In genomic region chr7:125421911-125422310, GRCm38 (mm10) we compare ENCODE assay signal across 20 mouse cellular contexts. TPM values are rescaled to one million over a fixed set of nuclear protein-coding genes. Genes with fewer than 3 reads are reported as not detected.
DNase-seq lines count a peak whose midpoint lies in the region; ATAC-seq and TF ChIP-seq lines count a peak whose summit lies in the region.
"Had no signal": no experiment of that assay in that cellular context is flagged by ENCODE, and none has a peak within 500 bp of the region (broad histone marks: within the 10 kb centered on the region; RNA-seq: fewer than 3 reads in every experiment).

No protein-coding gene starts in this region.

- H3K27me3 ChIP-seq in midbrain, postnatal 0 days (ENCODE audit: insufficient read depth, low read length) = no peaks in the 10 kb centered on the region
- no peaks in the 10 kb centered on the region for H3K27me3 ChIP-seq in midbrain, embryonic 16.5 days (ENCODE audit: control insufficient read depth, insufficient read depth, low read depth, low read length)
- H3K27me3 ChIP-seq: embryonic facial prominence, embryonic 13.5 days; embryonic facial prominence, embryonic 15.5 days; forebrain, embryonic 12.5 days had no signal

- H3K36me3 ChIP-seq in midbrain, postnatal 0 days (ENCODE audit: insufficient read depth, low read length) = no peaks in the 10 kb centered on the region
- no peaks in the 10 kb centered on the region for H3K36me3 ChIP-seq in midbrain, embryonic 16.5 days (ENCODE audit: control insufficient read depth, insufficient read depth, low read length)
- H3K36me3 ChIP-seq: embryonic facial prominence, embryonic 13.5 days; embryonic facial prominence, embryonic 15.5 days; forebrain, embryonic 10.5 days; forebrain, embryonic 12.5 days had no signal

- TF ChIP-seq CTCF in midbrain, postnatal 0 days (IDR thresholded peaks at IDR 0.05) = no peak

- no peak for ATAC-seq in midbrain, postnatal 0 days (ENCODE audit: low FRiP score)
- no peak for ATAC-seq in midbrain, embryonic 16.5 days
- ATAC-seq: forebrain, embryonic 14.5 days; forebrain, embryonic 16.5 days had no signal

- no peak overlapping the region for H3K9ac ChIP-seq in midbrain, postnatal 0 days (replicated peaks; ENCODE audit: low read length, poor library complexity, severe bottlenecking)
- no peak overlapping the region for H3K9ac ChIP-seq in midbrain, embryonic 16.5 days (ENCODE audit: low read depth, low read length)
- H3K9ac ChIP-seq: embryonic facial prominence, embryonic 13.5 days; embryonic facial prominence, embryonic 15.5 days; forebrain, embryonic 12.5 days had no signal

- 43% methylated on average over 2 of the region's 2 CpGs for WGBS in midbrain, postnatal 0 days
- WGBS in midbrain, embryonic 16.5 days = 93% methylated on average over 1 of the region's 2 CpGs

- no peaks in the 10 kb centered on the region for H3K4me1 ChIP-seq in midbrain, postnatal 0 days (ENCODE audit: insufficient read depth, low read length)
- no peaks in the 10 kb centered on the region for H3K4me1 ChIP-seq in midbrain, embryonic 16.5 days (ENCODE audit: control insufficient read depth, insufficient read depth, low read length)
- H3K4me1 ChIP-seq: embryonic facial prominence, embryonic 13.5 days; forebrain, embryonic 12.5 days had no signal

- DNase-seq in adrenal gland, adult 2 months = peak; percentile 41
- no peak for DNase-seq in adrenal gland, adult 18-20 months (ENCODE audit: low spot score in 2 of 2)
- DNase-seq in adrenal gland, postnatal 10 days = peak; percentile 23
- DNase-seq in adrenal gland, postnatal 14 days = peak; percentile 56
- DNase-seq in midbrain, postnatal 0 days (ENCODE audit: low spot score) = no peak
- DNase-seq: cerebellum, adult 11 months; cerebellum, adult 18-20 months; cerebellum, adult 8-10 months; cerebellum, adult 9-11 months; cerebellum, postnatal 14 days; cerebellum, postnatal 36 days; embryo, embryonic 11 days had no signal

- H3K4me3 ChIP-seq in midbrain, postnatal 0 days (ENCODE audit: low read depth, low read length) = no peak overlapping the region
- no peak overlapping the region for H3K4me3 ChIP-seq in midbrain, embryonic 16.5 days (ENCODE audit: low read depth, low read length)
- H3K4me3 ChIP-seq: embryonic facial prominence, embryonic 13.5 days; embryonic facial prominence, embryonic 15.5 days; erythroblast, embryonic 14.5 days; forebrain, embryonic 10.5 days; forebrain, embryonic 12.5 days had no signal

- no peak overlapping the region for H3K4me2 ChIP-seq in midbrain, postnatal 0 days (ENCODE audit: low read depth, low read length, poor library complexity, severe bottlenecking)
- no peak overlapping the region for H3K4me2 ChIP-seq in midbrain, embryonic 16.5 days (ENCODE audit: low read length)
- H3K4me2 ChIP-seq: embryonic facial prominence, embryonic 13.5 days; embryonic facial prominence, embryonic 15.5 days; forebrain, embryonic 12.5 days had no signal

- H3K27ac ChIP-seq in midbrain, postnatal 0 days (ENCODE audit: low read depth, low read length) = no peak overlapping the region
- no peak overlapping the region for H3K27ac ChIP-seq in midbrain, embryonic 16.5 days (ENCODE audit: low read length)
- H3K27ac ChIP-seq: embryonic facial prominence, embryonic 13.5 days; embryonic facial prominence, embryonic 15.5 days; forebrain, embryonic 10.5 days; forebrain, embryonic 12.5 days had no signal

- no peaks in the 10 kb centered on the region for H3K9me3 ChIP-seq in midbrain, postnatal 0 days (ENCODE audit: low read length)
- H3K9me3 ChIP-seq in midbrain, embryonic 16.5 days (replicated peaks; ENCODE audit: control insufficient read depth, low read length, poor library complexity, severe bottlenecking) = no peaks in the 10 kb centered on the region; the same call in 1 of the 2 replicates
- H3K9me3 ChIP-seq: embryonic facial prominence, embryonic 15.5 days; forebrain, embryonic 10.5 days; forebrain, embryonic 12.5 days had no signal

RNA-seq across cellular contexts. Expression of gene Kdm8, which starts 22.6 kb away (rescaled TPM):
- total RNA-seq in adrenal gland, adult 2 months (2021) = 1 to 10 TPM; 3.2 to 4.7 TPM
- polyA plus RNA-seq in adrenal gland, adult 2 months (2012; rRNA removed) = 3.9 and 4.2 TPM in 2 replicates
- total RNA-seq in adrenal gland, adult 18-20 months (2021) = 1 to 10 TPM; 2.6 to 4.1 TPM
- 1 to 10 TPM; 3.2 to 4.8 TPM for total RNA-seq in adrenal gland, postnatal 10 days (2021)
- total RNA-seq in adrenal gland, postnatal 14 days (2021) = 4.0 and 4.5 TPM in 2 replicates
- total RNA-seq in midbrain, postnatal 0 days (2014; rRNA removed) = 5.4 and 8.8 TPM in 2 replicates
- 2.6 and 3.2 TPM in 2 replicates for polyA plus RNA-seq in midbrain, postnatal 0 days (2015; fragmentation: Nextera tagmentation; extraction: Ambion mirVana)
- 3.9 and 4.1 TPM in 2 replicates for polyA plus RNA-seq in midbrain, embryonic 16.5 days (2015; fragmentation: Nextera tagmentation; extraction: Ambion mirVana)

Comparison
In these comparisons a context has a peak if more than half of its experiments do, and no peak if none do; other contexts are left out.
1. DNase-seq: peak in adrenal gland, adult 2 months (single experiment), adrenal gland, postnatal 10 days (single experiment) and adrenal gland, postnatal 14 days (single experiment); none in adrenal gland, adult 18-20 months (0 of 2) and midbrain, postnatal 0 days (single experiment).